Comparison of ENCODE assay signal across 26 mouse cellular contexts in the genomic region with DNA sequence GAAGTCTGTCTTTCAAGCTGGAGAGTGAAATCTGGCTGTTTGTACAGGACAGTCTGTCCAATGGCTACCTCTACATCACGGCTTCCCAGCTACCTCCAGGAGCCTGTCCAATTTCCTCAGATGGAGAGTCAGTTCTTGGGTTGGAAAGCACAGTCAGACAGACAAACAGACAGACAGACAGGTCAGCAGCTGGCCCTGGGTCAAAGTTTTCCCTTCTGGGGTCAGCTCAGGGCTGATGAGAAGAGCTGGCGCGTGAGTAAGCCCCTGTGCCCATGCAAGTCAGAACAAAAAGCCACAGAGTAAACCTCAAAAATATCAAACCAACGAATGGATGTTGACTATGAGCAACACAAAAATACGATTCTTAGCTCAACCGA. TPM values are rescaled to one million over a fixed set of nuclear protein-coding genes. Genes with fewer than 3 reads are reported as not detected.
DNase-seq lines count a peak whose midpoint lies in the region; ATAC-seq and TF ChIP-seq lines count a peak whose summit lies in the region.
"Had no signal": no experiment of that assay in that cellular context is flagged by ENCODE, and none has a peak within 500 bp of the region (broad histone marks: within the 10 kb centered on the region; RNA-seq: fewer than 3 reads in every experiment).

No protein-coding gene starts in this region.

- no peak for TF ChIP-seq CTCF in gastrocnemius, adult 2 months (IDR thresholded peaks at IDR 0.05)

- peak overlapping the region; percentile 76 for H3K27ac ChIP-seq in gastrocnemius, adult 2 months
- H3K27ac ChIP-seq: embryonic facial prominence, embryonic 10.5 days; embryonic facial prominence, embryonic 13.5 days; forebrain, embryonic 10.5 days; forebrain, embryonic 13.5 days; heart, adult 2 months; hindbrain, embryonic 12.5 days; hindbrain, embryonic 15.5 days had no signal

- intact Hi-C loops in gastrocnemius, adult 2 months (cut with DNase I) = no loop called here
- intact Hi-C loops in gastrocnemius, postnatal 36 days (cut with DNase I) = no loop called here
- intact Hi-C loops in left cerebral cortex, postnatal 4 days (cut with DNase I) = no loop called here
- intact Hi-C loops in left cerebral cortex, postnatal 10 days (cut with DNase I) = no loop called here

- peak overlapping the region; percentile 9 for H3K4me3 ChIP-seq in gastrocnemius, adult 2 months
- H3K4me3 ChIP-seq: embryonic facial prominence, embryonic 10.5 days; embryonic facial prominence, embryonic 13.5 days; erythroblast, embryonic 14.5 days; forebrain, embryonic 10.5 days; forebrain, embryonic 13.5 days; heart, adult 2 months; hindbrain, embryonic 12.5 days; hindbrain, embryonic 15.5 days had no signal

- peak; percentile 20 for DNase-seq in cerebellum, adult 8-10 months
- no peak for DNase-seq in cerebellum, postnatal 4 days (ENCODE audit: low spot score in 2 of 2)
- DNase-seq in gastrocnemius, adult 2 months = peak; percentile 22
- no peak for DNase-seq in gastrocnemius, postnatal 36 days
- peak; percentile 9 for DNase-seq in left cerebral cortex, postnatal 4 days
- no peak for DNase-seq in left cerebral cortex, postnatal 10 days (ENCODE audit: extremely low spot score in 1 of 2, low spot score in 2 of 2)
- DNase-seq: adrenal gland, adult 8-10 months; adrenal gland, postnatal 25 days; embryo, embryonic 11 days had no signal

- no peak for ATAC-seq in frontal cortex, adult (ENCODE audit: low TSS enrichment)
- ATAC-seq: activated CD4-positive, CD25-positive, alpha-beta regulatory T cell, adult 4 months; forebrain, embryonic 13.5 days; forebrain, embryonic 16.5 days had no signal

RNA-seq across cellular contexts. Expression of a gene that starts 26.5 kb away (rescaled TPM):
- 100 to 1,000 TPM; 139 to 198 TPM for total RNA-seq in gastrocnemius, adult 2 months (2021)
- total RNA-seq in gastrocnemius, postnatal 36 days (2021) = 100 to 1,000 TPM; 151 to 164 TPM
- 10 to 100 TPM; 42.3 to 43.7 TPM for total RNA-seq in left cerebral cortex, postnatal 4 days (2021)
- total RNA-seq in left cerebral cortex, postnatal 10 days (2021) = 10 to 100 TPM; 51.8 to 52.9 TPM

RNA-seq across cellular contexts. Expression of a gene that starts 36.9 kb away (rescaled TPM):
- total RNA-seq in gastrocnemius, adult 2 months (2021) = not detected
- not detected for total RNA-seq in gastrocnemius, postnatal 36 days (2021)
- total RNA-seq in left cerebral cortex, postnatal 4 days (2021) = not detected
- not detected for total RNA-seq in left cerebral cortex, postnatal 10 days (2021)
- total RNA-seq: adrenal gland, adult 8-10 months; adrenal gland, postnatal 25 days; ES-E14; gastrocnemius, adult 8-10 months; gastrocnemius, postnatal 25 days; granulocyte monocyte progenitor cell, adult 5-6 weeks; heart, adult 2 months; heart, postnatal 25 days; hematopoietic stem cell, adult 5-6 weeks had no signal

RNA-seq across cellular contexts. Expression of a gene that starts 41.5 kb away (rescaled TPM):
- under 1 TPM in 1 of 2 experiments, not detected in 1; 0.08 TPM for total RNA-seq in gastrocnemius, adult 2 months (2021)
- under 1 TPM in 1 of 2 experiments, not detected in 1; 0.10 TPM for total RNA-seq in gastrocnemius, postnatal 36 days (2021)
- 1 to 10 TPM in 1 of 2 experiments, under 1 TPM in 1; 0.99 to 1.8 TPM for total RNA-seq in left cerebral cortex, postnatal 4 days (2021)
- total RNA-seq in left cerebral cortex, postnatal 10 days (2021) = 1 to 10 TPM in 1 of 2 experiments, under 1 TPM in 1; 0.77 to 1.0 TPM
- total RNA-seq: gastrocnemius, postnatal 25 days; granulocyte monocyte progenitor cell, adult 5-6 weeks; heart, adult 2 months; heart, postnatal 25 days; hematopoietic stem cell, adult 5-6 weeks had no signal

RNA-seq across cellular contexts. Expression of a gene that starts 52.6 kb away (rescaled TPM):
- 1 to 10 TPM; 3.8 to 4.6 TPM for total RNA-seq in gastrocnemius, adult 2 months (2021)
- total RNA-seq in gastrocnemius, postnatal 36 days (2021) = 1 to 10 TPM; 3.1 to 3.2 TPM
- total RNA-seq in left cerebral cortex, postnatal 4 days (2021) = 10 to 100 TPM; 22.2 to 23.9 TPM
- total RNA-seq in left cerebral cortex, postnatal 10 days (2021) = 10 to 100 TPM; 16.2 to 17.5 TPM

Comparison
In these comparisons a context has a peak if more than half of its experiments do, and no peak if none do; other contexts are left out.
1. DNase-seq: peak in cerebellum, adult 8-10 months (single experiment), gastrocnemius, adult 2 months (single experiment) and left cerebral cortex, postnatal 4 days (single experiment); none in cerebellum, postnatal 4 days (0 of 2), gastrocnemius, postnatal 36 days (0 of 2) and left cerebral cortex, postnatal 10 days (0 of 2).